Mouse (Mus musculus) gastrocnemius, postnatal 14 days (tissue): ENCODE measurements around the gene D630039A03Rik. TPM values are rescaled to one million over a fixed set of nuclear protein-coding genes. Genes with fewer than 3 reads are reported as not detected.

ENCODE experiments used
- DNase-seq: peaks from one replicate; pipeline ENCODE4 v3.0.0; 2021; ENCODE audit warnings: mixed read lengths
- intact Hi-C: fragments of 180-260 bp; cut with DNase I; formaldehyde crosslinking; loops from one replicate; pipeline ENCODE4 v1.15.1; 2025; ENCODE audit warnings: low total_unique reads
- total RNA-seq, 2 experiments: library from RNA; stranded (reverse); gene quantifications; 2 replicates each; pipeline ENCODE4 v1.2.3; 2021

The D630039A03Rik gene
- total RNA-seq, 2 experiments from 2014 or later = not detected

DNA sequence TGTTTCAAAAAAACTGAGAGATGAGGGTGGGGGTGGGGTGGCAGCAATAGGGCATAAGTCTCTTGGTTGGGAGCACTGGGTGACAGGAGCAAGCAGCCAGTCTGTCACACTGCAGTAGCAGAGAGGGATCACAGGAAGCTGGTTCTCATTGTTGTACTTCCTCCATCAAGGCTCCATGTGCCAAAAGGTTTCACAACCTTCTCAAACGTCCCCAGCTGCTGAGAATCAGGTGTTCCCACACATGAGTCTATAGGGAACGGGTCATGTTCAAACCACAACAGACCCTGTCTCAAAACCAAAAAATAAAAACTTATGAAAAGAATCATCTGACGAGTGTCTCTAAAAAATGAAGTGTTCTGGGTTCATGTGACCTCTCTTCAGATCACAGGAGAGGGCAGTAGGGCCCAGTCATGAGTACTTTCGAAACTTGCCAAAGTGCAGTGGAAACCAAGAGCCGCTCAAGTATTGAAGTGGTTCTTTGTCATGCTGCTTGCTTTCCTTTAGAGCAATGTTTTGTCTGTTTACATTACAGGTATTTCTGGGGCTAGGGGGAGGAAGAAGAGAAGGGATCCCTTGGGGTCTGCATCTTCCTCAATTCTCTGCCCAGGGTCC, 14.6 kb upstream of the D630039A03Rik start:
- DNase-seq = no peak
- intact Hi-C loops = no loop called here

DNA sequence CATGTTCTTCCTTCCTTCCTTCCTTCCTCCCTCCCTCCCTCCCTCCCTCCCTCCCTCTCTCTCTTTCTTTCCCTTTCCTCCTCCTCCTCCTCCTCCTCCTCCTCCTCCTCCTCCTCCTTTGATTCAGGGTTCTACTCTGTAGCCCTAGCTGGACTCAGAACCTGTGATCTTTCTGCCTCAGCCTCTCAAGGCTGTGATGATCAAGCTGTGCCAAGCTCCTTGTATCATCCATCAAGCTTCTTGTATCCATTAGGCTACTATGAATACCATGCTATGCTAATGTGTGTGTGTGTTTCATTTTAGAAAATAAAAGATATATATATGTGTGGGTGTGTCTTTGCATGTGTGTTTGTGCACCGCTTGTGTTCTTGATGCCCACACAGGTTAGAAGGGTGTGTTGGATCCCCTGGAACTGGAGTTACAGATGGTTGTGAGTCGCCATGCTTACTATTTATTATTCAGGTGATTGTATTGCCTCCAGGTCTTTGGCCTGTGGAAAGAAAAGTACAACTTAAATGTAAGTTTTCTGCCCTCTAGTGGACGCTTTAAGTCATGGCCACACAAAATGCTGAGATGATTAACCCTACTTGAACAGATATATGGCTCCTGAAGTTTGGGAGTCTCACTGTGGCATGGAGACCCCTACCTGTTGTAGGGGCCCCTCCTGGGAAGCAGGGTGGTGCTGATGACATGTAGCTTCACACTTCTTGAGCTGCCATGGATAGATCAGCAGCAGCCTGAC, 11.5 kb upstream of the D630039A03Rik start:
- intact Hi-C loops = no loop called here

DNA sequence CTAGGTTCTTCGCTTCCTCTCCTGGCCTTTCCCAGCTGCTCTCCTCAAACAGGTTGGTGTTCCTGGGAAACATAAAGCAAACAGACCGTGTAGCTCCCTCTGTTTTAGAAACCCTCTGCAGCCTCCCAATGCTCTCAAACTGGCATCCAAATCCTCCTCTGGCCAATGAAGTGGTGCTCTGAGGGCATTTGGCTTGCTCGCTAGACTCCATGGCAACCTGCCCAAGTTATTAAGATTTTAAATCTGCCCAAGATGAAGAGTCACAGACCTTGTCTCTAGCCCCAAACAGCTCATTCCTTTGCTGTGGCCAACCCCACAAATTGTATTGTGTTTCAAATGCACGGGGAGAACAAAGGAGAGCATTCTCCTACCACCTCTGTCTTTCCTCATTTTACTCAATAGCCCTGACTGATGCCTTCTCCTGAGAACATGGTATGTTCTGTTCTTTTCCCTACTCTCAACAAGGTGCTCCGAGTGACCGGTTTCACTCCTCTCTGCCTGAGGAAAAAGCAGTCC, 8.5 kb upstream of the D630039A03Rik start:
- intact Hi-C loops = no loop called here
- no peak for DNase-seq

More for the DNA sequence above, 11.5 kb upstream of the D630039A03Rik start:
- no peak for DNase-seq

DNA sequence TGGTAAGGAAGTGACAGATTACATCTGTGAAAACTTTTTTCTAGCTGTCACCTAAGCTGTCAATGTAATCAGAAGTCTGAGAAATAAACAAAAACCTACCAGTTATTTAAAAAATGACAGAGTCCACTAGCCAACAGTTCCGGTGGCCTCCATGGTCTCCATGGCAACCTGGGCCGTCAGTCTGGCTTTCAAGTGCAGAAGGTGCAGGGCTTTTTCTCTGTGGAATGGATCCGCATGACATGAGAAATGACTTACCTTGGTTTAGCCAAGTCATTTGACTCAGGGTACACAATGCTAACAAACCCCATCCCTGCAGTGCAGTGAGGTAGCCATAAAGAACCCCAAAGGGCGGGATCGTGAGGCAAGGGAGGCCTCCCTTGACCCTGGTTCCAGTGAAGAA, 6.1 kb upstream of the D630039A03Rik start:
- DNase-seq = no peak
- intact Hi-C loops = no loop called here

DNA sequence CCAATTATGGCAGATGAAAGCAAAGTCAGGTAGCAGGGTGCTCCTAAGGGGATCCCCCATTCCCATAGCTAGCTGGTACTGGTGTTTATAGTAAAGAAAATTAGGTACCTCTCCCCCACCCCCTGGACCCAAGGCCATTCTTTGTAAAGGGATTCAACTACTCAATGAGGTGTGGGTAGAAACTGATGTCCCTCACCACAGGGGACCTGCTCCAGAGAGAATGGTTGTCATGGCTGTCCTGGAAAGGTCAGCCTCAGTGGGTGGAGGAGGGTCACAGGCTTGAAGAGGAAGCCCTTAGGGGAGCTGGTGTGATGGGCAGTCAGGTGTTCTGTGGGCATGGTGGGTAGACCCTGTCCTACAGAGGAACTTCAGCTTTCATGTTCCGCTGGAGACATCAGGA, 4.4 kb upstream of the D630039A03Rik start:
- intact Hi-C loops = no loop called here
- no peak for DNase-seq

DNA sequence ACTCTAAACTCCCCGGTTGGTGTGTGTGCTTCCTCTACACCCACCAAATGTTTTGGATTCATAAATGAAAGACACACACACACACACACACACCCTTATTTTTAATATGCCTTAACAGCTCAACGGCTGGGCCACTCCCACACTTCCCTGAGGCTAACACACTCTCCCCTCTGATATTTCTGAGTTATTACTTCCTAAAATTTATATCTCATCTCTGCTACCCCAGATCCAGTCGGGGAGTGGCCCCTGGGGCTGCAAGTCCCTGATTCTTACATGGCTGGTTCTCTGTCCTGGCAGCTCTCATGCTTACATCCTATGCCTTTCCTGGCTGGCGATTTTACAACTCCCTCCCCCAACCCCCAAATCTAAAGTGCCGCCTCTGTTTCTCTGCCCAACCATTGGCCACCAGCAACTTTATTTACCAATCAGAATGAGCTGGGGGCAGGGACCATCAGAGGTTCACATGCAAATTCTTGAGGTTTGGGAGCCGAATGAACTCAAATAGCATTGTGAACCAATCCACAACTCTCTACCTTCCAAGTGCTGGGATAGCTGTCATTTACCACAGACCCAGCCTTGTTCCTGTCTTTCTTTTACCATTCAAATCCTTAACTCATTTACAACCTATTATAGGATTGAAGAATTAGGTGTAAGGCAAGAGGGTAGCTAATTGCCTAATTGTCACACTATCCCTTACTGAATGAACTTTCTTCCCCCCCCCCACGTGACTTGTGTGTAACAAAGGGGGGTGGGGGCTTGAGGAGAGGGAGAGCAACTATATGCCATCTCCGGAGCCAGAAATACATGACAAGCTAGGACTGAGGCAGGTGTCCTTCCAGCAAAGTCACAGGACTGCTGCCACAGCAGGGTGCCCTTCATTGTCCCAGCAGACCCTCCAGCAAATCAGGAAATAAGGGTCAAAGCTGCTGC, 3.7 kb upstream of the D630039A03Rik start:
- no peak for DNase-seq
- intact Hi-C loops = no loop called here

DNA sequence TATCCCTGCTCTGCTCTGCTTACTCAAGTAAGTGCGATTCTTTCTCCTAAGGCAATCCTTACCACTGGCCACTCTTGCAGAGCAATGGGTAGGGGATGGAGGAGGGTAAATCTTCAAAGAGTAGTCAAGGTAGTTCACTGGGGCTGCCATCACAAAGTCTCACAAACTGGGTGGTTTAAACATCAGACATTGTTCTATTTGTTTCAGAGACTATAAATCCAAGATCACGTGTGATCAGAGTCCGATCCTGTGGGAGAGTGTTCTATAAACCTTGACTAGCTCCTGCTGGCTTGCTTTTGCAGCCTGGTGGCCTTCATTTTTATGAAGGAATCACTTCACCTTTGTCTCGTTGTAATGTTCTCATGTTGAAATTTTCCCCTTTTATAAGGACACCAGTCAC, 614 bp upstream of the D630039A03Rik start:
- intact Hi-C loops = no loop called here
- no peak for DNase-seq

DNA sequence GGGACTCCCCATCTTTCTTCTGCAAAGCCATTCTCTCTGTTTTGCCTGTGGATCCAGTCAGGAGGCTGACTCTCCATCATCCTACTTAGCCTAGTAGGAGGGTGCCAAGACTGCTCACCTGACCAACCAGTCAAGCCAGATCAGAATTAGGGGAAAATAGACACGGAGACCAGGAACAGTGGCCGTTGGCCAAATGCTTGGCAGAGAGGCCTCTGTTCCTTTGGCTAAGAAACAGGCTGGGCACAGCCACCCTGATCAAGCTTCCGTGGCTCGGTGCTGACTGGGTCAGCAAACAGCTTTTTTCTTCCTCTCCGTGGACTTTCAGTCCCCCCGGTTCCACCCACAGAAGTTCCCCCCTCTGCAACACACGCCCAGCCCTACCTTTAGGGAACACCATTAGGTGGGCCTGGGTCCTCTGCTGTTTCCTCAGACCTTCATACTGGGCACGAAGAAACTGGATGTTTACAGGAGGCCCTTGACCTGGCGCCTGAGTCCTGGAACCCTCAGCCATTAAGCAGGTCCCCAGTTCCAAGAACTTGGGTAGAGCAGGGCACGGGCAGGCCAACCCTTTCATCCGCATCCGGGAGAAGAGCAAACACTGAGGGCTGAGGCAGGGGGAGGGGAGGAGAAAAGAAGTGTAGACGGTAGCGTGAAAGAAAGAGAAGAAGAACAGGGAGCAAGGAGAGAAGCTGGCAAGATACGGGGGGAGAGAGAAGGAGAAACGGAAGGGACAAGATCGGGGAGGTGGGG, 706 bp downstream of the D630039A03Rik start:
- intact Hi-C loops = no loop called here

DNA sequence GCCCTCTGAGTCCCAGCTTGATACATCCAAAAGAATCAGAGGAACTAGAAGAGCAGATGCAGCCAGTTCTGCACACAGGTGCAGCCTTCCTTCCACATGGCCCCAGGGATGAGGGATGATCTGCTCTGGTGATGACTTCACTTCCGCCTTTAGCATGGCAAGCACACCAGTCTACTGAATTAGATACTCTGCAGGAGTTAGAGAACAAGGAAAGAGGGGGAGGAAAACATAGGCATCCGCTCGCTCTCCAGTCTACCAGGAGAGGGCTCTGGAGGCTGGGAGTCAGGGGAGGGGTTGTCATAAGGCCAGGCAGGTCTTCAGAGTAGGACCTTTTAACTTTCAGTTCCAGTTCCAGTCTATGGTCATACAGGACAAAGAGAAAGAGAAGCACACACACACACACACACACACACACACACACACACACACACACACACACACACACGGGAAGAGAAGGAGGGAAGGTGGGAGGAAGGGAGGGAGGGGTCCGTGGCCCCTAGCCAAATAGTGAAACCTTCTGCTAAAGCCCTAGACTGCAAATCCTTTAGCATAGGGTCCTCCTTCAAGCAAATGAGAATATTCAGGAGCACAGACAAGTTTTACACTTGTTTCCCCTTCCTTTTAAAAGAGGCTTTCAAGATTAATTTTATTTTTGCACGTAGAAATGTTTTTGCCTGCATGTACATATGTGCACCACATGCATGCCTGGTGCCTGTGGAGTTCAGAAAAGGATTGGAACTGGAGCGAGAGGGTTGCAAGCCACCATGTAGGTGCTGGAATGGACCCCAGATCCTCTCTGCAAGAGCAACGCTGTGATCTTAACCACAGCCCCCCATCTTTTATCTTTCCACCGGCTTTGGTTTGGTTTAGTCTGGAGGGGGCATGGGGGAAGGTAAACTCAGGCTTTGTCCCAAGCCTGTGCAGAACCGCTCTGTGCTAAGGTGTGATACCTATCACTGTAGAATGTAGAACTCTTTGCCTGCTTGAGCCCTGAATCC, 1.6 kb downstream of the D630039A03Rik start:
- no peak for DNase-seq
- intact Hi-C loops = no loop called here

More for the DNA sequence above, 706 bp downstream of the D630039A03Rik start:
- DNase-seq = peak; percentile 37

DNA sequence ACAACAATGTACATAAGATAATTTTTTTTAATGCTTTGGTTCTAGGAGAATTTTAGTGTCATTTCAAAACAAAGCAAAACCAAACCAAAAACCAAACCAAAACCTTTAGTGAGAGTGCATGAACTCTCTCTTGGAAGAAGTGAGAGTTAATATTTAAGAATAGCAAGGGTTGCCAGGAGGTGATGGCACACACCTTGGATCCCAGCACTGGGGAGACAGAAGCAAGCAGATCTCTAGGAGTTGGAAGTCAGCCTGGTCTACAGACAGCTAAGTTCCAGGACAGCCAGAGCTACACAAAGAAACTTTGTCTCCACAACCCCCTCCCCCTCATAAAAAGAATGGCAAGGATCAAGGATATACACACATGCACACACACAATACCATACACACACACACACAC, 3.1 kb downstream of the D630039A03Rik start:
- DNase-seq = no peak
- intact Hi-C loops = no loop called here

DNA sequence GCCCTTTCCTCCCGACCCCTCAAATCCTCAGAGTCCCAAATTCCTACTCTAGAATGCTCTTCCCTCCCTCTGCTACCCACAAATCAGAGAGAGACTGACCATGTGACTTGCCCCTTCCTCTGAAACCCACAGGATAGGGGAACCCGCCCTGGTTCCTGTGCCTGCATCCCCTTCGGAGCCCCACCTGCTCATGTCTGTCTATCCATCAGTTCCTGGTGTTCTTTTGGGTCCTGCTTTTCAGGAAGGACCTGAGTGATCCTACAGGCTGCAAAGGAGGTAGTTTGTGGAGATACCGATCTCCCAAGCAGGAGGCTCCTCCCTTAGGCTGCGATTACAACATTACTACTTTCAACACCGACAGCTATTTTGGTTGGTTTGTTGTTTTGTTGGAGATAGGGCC, 7.2 kb downstream of the D630039A03Rik start:
- DNase-seq = no peak
- intact Hi-C loops = loop anchor here (10.0 kb wide), 1 partner anchor 346 kb away; no protein-coding TSS in a partner anchor

DNA sequence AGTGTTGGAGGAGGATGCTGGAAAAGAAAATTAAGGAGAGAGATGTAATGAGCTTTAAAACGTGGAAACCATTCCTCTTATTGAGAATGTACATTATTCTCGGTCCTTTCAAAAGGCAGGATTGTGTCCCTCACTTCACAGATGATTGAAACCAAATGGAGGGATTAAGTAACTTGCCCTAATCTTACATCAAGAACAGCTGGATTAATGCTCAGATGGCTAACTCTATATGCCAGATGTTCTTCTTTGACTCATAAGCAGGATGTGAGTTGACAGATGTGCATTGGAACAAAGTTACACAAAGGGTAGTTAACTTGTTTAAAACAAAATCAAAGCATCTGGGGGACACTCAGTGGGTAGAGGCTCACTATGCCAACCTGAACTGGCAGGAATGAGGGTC, 9.4 kb downstream of the D630039A03Rik start:
- DNase-seq = no peak
- intact Hi-C loops = loop anchor here (10.0 kb wide), 1 partner anchor 348 kb away; no protein-coding TSS in a partner anchor

DNA sequence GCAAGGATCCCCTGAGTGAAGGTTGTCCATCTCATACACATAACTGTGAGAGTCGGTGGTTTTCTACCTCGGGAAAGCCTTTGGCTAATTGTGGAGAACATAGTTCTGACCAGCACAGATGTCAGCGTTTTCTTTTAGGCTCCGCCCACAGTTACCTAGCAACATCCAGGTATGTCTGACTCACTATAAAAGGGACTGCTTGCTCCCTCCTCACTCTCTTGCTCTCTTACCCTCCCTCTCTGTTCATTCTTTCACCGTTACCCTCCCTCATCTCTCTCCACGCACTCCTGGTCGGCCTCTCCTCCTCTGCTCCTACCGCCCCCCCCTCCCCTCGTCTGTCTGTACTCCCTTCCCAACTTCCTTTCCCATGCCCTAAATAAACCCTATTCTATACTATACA, 11.5 kb downstream of the D630039A03Rik start:
- intact Hi-C loops = loop anchor here (10.0 kb wide), 1 partner anchor 350 kb away; no protein-coding TSS in a partner anchor
- DNase-seq = no peak

DNA sequence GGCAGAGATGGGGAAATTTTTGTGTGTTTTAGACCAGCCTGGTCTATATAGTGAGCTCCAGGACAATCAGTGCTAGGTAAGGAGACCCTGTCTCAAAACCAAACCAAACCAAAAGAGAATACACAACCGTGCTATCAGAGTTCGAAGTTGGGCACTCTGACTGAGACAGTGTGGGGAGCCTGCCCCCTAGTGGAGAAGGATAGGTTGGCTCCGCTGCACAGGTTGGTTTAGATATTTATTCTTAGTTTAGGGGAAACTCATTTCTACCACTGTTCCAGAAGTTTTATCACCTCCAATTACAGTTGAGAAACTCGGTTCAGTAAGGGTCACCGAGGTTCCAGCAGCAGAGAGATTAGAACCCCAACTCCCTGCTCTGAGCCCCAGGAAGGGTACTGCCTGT, 11.9 kb downstream of the D630039A03Rik start:
- peak; percentile 58 for DNase-seq
- intact Hi-C loops = loop anchor here (10.0 kb wide), 1 partner anchor 351 kb away; no protein-coding TSS in a partner anchor

DNA sequence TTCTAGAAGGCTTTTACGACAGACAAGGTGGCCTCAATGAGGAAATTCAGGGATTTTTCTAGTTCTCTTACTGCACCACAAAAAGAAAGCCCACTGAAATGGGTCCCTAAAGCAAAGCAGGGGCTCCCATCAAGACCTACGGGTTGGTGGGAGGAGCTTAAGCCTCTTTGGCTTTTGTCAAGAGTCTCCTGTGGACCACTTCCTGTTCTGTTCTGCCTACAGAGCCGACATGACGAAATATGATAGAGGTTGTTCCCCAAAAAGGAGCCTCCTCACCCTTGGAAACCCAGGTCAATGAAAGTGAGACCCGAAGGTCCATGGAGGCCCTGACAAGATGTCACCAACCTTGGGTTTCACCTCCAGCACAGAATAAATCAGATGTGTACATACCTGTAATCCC, 13.5 kb downstream of the D630039A03Rik start:
- intact Hi-C loops = loop anchor here (10.0 kb wide), 1 partner anchor 352 kb away; no protein-coding TSS in a partner anchor

DNA sequence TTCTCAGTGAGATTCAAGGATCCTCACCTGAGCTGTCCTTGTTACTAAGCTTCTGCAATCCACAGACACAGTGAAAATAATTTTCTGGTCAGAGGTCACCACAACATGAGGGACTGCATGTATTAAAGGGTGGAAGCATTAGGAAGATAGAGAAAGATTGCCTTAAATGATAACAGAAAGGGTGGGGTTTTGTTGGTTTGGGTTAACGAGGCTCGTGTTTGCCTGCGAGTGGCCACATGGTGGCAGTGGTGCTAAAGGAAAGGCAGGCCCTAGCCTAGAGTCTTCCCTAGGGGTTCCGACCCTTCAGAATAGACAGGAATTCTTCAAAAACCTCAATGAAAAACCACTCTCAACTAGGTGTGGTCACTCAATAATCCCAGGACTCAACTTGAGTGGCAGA, 14.9 kb downstream of the D630039A03Rik start:
- intact Hi-C loops = loop anchor here (2.0 to 10.0 kb wide), 2 partner anchors 178 to 354 kb away; no protein-coding TSS in a partner anchor
- DNase-seq = peak; percentile 50

More for the DNA sequence above, 13.5 kb downstream of the D630039A03Rik start:
- no peak for DNase-seq

DNA sequence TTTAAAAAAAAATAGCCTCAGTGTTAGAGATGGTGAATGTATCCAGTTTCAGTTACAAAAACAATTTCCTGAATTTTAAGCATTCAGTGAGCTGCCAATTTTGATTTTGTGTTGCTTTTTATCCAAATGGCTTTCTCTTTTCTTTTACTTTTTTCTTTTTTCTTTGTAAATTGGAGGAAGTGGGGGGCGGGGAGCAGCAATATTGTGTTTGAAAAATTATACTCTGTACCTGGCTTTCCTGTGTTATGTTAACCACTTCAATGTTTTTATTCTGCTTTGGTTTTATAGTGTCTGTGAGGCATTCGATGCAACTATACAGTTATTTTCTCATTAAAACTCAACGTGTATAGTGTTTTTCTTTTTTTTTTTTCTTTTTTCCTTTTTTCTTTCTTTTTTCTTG, 19.5 kb downstream of the D630039A03Rik start:
- intact Hi-C loops = no loop called here
- DNase-seq = no peak

DNA sequence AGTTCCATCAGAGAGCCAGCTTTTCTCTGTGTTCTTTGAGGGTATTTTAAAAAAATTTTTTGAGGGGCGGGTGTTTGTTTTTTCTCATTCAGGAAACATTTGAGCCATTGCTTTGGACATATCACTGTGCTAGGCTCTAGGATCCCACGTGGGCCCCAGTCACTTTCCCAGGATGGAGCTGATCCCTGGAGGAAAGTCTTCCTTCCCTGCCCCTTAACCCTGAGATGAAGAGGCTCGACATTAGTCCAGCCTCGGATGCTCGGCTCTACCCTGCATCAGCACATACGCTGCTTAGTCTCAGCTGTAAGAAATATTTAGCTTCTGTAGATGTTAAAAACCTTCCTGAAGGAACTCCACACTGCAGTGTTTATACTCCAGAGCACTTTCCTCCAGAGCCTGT, 20.2 kb downstream of the D630039A03Rik start:
- intact Hi-C loops = no loop called here
- DNase-seq = no peak
